Mouse (Mus musculus): ENCODE results near the gene Vmn1r74.
"Not testable (repeated sequence)": the region's sequence is repeated elsewhere in the genome, so short reads cannot be mapped to it uniquely, and the experiment has no call there.

Gene Vmn1r74

GRCm38 (mm10) chr7:11833680-11834079 is at the start of gene Vmn1r74:
Vmn1r74 (plus strand) TSS chr7:11833980.
- DNase-seq (ENCODE audit: low spot score) = no peak

- no peak for DNase-seq (ENCODE audit: low spot score)
Measured at GRCm38 (mm10) chr7:11813751-11814150, 20.0 kb upstream of the Vmn1r74 start.

GRCm38 (mm10) chr7:11822166-11822565 is 11.6 kb upstream of the Vmn1r74 start:
- no peak for DNase-seq (ENCODE audit: low spot score)

- not testable (repeated sequence) for DNase-seq (ENCODE audit: low spot score)
Measured at GRCm38 (mm10) chr7:11823246-11823645, 10.5 kb upstream of the Vmn1r74 start.

GRCm38 (mm10) chr7:11874330-11874729 is 40.5 kb downstream of the Vmn1r74 start, which contains the start of gene Vmn1r75:
Vmn1r75 (plus strand) TSS chr7:11874630.
- no peak for DNase-seq (ENCODE audit: low spot score)

Measured in testis, postnatal 10 days (tissue).